11 mouse cellular contexts compared by ENCODE assay signal in the genomic region with DNA sequence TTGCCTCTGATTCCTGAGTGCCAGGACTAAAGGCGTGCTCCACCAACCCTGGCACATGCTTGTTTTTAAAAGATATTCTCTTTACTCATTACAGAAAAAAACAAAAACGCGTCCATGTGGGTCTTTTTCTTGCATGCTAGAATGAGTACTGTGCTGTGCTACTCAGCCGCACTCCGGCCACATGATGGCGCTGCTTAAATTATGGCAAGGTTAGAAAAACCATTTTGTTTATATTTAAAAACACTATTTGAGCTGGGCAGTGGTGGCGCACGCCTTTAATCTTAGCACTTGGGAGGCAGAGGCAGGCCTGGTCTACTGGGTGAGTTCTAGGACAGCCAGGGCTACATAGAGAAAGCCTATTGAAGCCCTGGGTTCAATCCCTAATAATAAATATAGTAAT. TPM values are rescaled to one million over a fixed set of nuclear protein-coding genes. Genes with fewer than 3 reads are reported as not detected.
DNase-seq lines count a peak whose midpoint lies in the region; TF ChIP-seq lines count a peak whose summit lies in the region.
"Had no signal": no experiment of that assay in that cellular context is flagged by ENCODE, and none has a peak within 500 bp of the region (broad histone marks: within the 10 kb centered on the region; RNA-seq: fewer than 3 reads in every experiment).

No protein-coding gene starts in this region.

- peak; percentile 57 for TF ChIP-seq CTCF in layer of hippocampus, adult 2 months (conservative IDR thresholded peaks at IDR 0.05)
- peak; percentile 64 for TF ChIP-seq CTCF in bone marrow, adult 2 months (IDR thresholded peaks at IDR 0.05; ENCODE audit: control insufficient read depth, insufficient read depth, low read length)

- H3K27ac ChIP-seq in layer of hippocampus, adult 2 months = no peak overlapping the region
- no peak overlapping the region for H3K27ac ChIP-seq in bone marrow, adult 2 months (ENCODE audit: control insufficient read depth, insufficient read depth, low read depth, low read length, poor library complexity)
- H3K27ac ChIP-seq: embryonic facial prominence, embryonic 13.5 days; liver, embryonic 15.5 days had no signal

- no peaks in the 10 kb centered on the region for H3K4me1 ChIP-seq in bone marrow, adult 2 months (ENCODE audit: control insufficient read depth, insufficient read depth, low read length)
- H3K4me1 ChIP-seq: embryonic facial prominence, embryonic 13.5 days had no signal

- WGBS in bone marrow, adult 2 months = 57% methylated on average over 8 of the region's 8 CpGs

- no peak overlapping the region for H3K4me3 ChIP-seq in layer of hippocampus, adult 2 months
- no peak overlapping the region for H3K4me3 ChIP-seq in bone marrow, adult 2 months (replicated peaks; ENCODE audit: control insufficient read depth, low read depth, low read length)
- H3K4me3 ChIP-seq: embryonic facial prominence, embryonic 13.5 days; liver, embryonic 15.5 days had no signal

- no peak for TF ChIP-seq POLR2A in bone marrow, adult 2 months (IDR thresholded peaks at IDR 0.05; ENCODE audit: borderline replicate concordance, control insufficient read depth, low read depth, low read length)

- peak; percentile 37 for DNase-seq in embryo, embryonic 10.5 days (ENCODE audit: low spot score)
- DNase-seq in embryo, embryonic 11 days = no peak
- no peak for DNase-seq in layer of hippocampus, adult 2 months (ENCODE audit: low spot score in 2 of 2)
- DNase-seq in layer of hippocampus, postnatal 36 days = no peak
- DNase-seq in 3T3-L1 (ENCODE audit: low read depth, low spot score) = peak; percentile 61
- DNase-seq in urinary bladder, postnatal 36 days (ENCODE audit: low spot score in 2 of 2) = no peak
- no peak for DNase-seq in adrenal gland, postnatal 4 days (ENCODE audit: low spot score in 2 of 2)
- DNase-seq: adrenal gland, postnatal 36 days had no signal

RNA-seq across cellular contexts. Expression of a gene that starts 16.8 kb away (rescaled TPM):
- 10 to 100 TPM; 20.0 to 24.9 TPM for total RNA-seq in layer of hippocampus, adult 2 months (2021)
- total RNA-seq in layer of hippocampus, postnatal 36 days (2021) = 10 to 100 TPM; 20.2 to 22.4 TPM
- polyA plus RNA-seq in bone marrow, adult 2 months (2011; ENCODE audit: insufficient read depth, insufficient read length, low replicate concordance, missing spikeins) = 116 and 292 TPM in 2 replicates
- total RNA-seq in adrenal gland, postnatal 4 days (2021) = 10 to 100 TPM; 80.5 to 91.9 TPM

RNA-seq across cellular contexts. Expression of a gene that starts 22.4 kb away (rescaled TPM):
- total RNA-seq in layer of hippocampus, adult 2 months (2021) = 100 to 1,000 TPM; 125 to 142 TPM
- 100 to 1,000 TPM; 133 to 144 TPM for total RNA-seq in layer of hippocampus, postnatal 36 days (2021)
- polyA plus RNA-seq in bone marrow, adult 2 months (2011; ENCODE audit: insufficient read depth, insufficient read length, low replicate concordance, missing spikeins) = 41.6 and 58.3 TPM in 2 replicates
- total RNA-seq in adrenal gland, postnatal 4 days (2021) = 100 to 1,000 TPM; 205 to 212 TPM

RNA-seq across cellular contexts. Expression of a gene that starts 38.6 kb away (rescaled TPM):
- total RNA-seq in layer of hippocampus, adult 2 months (2021) = 100 to 1,000 TPM in 1 of 2 experiments, 10 to 100 TPM in 1; 87.2 to 109 TPM
- total RNA-seq in layer of hippocampus, postnatal 36 days (2021) = 100 to 1,000 TPM; 106 to 122 TPM
- polyA plus RNA-seq in bone marrow, adult 2 months (2011; ENCODE audit: insufficient read depth, insufficient read length, low replicate concordance, missing spikeins) = 9.2 and 17.3 TPM in 2 replicates
- 10 to 100 TPM; 63.5 to 70.5 TPM for total RNA-seq in adrenal gland, postnatal 4 days (2021)

RNA-seq across cellular contexts. Expression of a gene that starts 39.4 kb away (rescaled TPM):
- 1 to 10 TPM; 2.2 to 2.4 TPM for total RNA-seq in layer of hippocampus, adult 2 months (2021)
- total RNA-seq in layer of hippocampus, postnatal 36 days (2021) = 1 to 10 TPM; 2.8 to 3.0 TPM
- 12.7 and 47.1 TPM in 2 replicates for polyA plus RNA-seq in bone marrow, adult 2 months (2011; ENCODE audit: insufficient read depth, insufficient read length, low replicate concordance, missing spikeins)
- 100 to 1,000 TPM; 117 to 121 TPM for total RNA-seq in adrenal gland, postnatal 4 days (2021)

RNA-seq across cellular contexts. Expression of a gene that starts 44.8 kb away (rescaled TPM):
- total RNA-seq in layer of hippocampus, adult 2 months (2021) = 10 to 100 TPM; 11.4 to 16.1 TPM
- 10 to 100 TPM; 14.2 to 14.5 TPM for total RNA-seq in layer of hippocampus, postnatal 36 days (2021)
- polyA plus RNA-seq in bone marrow, adult 2 months (2011; ENCODE audit: insufficient read depth, insufficient read length, low replicate concordance, missing spikeins) = 80.1 and 177 TPM in 2 replicates
- 10 to 100 TPM; 53.9 to 60.7 TPM for total RNA-seq in adrenal gland, postnatal 4 days (2021)

Comparison
In these comparisons a context has a peak if more than half of its experiments do, and no peak if none do; other contexts are left out.
1. DNase-seq: peak in embryo, embryonic 10.5 days (single experiment) and 3T3-L1 (single experiment); none in embryo, embryonic 11 days (single experiment), layer of hippocampus, adult 2 months (0 of 2), layer of hippocampus, postnatal 36 days (0 of 2), urinary bladder, postnatal 36 days (0 of 2) and adrenal gland, postnatal 4 days (0 of 2).